Mouse (Mus musculus) forelimb bud, embryonic 11.5 days (tissue): ENCODE data around the gene Olfr213.
A peak's percentile ranks its signal among the peaks of the same experiment; 100 is the strongest.
"Not testable (repeated sequence)": the region's sequence is repeated elsewhere in the genome, so short reads cannot be mapped to it uniquely, and the experiment has no call there.

Experiments
- DNase-seq: peaks from one replicate; pipeline ENCODE4 v3.0.0-alpha.2; 2012; ENCODE audit warnings: low read depth, low spot score

Olfr213 gene

DNA sequence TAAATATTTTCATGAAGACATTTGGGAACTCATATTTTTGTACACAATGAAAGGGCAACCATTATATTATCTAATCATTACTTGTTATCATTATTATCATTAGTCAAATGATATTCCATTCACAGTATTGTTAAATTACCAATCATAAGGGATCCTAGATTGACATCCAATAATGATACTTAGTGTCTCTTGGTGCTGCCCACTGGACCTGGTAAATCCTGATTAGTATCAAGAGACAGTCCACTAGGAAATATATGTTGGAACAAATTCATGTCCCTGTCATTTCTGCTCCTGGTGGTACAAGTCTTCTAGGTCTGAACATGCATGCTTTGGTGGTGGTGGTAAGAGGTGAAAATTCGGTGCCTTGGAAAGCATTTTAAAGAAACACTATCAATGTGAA, at the start of gene Olfr213:
Gene Olfr213 (plus strand): TSS at position 301 of the 400 bp plus-strand sequence.
- DNase-seq: no peak

DNA sequence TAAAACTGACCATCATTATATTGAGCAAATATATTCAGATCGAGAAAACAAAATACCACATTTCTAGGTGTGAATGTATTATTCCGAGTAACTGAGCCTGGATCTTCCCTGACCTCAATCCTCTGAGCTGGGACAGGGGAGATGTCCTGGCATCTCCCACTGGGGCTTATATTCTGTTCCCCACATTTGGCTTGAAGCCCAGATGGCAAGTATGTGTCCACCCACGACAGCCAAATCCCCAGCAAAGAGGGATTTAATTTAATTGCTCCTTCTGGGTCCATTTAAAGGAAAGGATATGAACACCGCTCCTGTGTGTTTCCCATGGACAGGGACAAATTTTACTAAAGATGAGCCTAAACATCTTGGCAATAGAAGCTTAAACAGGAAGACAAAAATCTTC, 49.5 kb upstream of the Olfr213 start, which contains the start of gene Olfr211:
Gene Olfr211 (plus strand): TSS at position 301 of the 400 bp plus-strand sequence.
- no peak for DNase-seq

DNA sequence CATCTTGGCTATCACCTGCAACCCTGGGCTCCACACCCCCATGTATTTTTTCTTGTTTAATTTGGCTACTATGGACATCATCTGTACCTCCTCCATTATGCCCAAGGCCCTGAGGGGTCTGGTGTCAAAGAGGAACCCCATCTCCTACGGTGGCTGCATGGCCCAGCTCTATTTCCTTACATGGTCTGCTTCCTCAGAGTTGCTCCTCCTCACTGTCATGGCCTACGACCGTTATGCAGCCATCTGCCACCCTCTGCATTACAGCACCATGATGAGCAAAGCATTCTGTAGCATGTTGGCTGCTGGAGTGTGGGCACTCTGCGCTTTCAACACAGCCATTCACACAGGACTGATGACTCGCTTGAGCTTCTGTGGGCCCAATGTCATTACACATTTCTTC, 44.5 kb upstream of the Olfr213 start:
- no peak for DNase-seq

DNA sequence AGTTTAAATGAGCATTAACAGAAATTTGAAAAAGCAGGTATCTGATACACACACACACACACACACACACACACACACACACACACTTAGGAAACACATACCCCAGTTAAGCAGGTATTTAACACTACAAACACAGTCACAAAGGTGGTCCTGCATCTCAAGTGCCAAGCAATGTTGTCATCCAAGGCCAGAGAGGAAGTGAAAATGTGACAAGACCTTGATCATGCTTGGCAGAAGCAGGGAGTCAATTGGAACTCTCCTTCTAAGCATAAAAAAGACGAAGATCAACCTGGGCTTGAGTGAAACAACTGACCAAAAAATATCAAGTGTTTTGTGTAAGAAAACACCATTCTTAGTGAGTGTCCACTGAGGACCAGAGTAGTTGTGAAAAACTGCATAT, 42.3 kb upstream of the Olfr213 start:
- no peak for DNase-seq

DNA sequence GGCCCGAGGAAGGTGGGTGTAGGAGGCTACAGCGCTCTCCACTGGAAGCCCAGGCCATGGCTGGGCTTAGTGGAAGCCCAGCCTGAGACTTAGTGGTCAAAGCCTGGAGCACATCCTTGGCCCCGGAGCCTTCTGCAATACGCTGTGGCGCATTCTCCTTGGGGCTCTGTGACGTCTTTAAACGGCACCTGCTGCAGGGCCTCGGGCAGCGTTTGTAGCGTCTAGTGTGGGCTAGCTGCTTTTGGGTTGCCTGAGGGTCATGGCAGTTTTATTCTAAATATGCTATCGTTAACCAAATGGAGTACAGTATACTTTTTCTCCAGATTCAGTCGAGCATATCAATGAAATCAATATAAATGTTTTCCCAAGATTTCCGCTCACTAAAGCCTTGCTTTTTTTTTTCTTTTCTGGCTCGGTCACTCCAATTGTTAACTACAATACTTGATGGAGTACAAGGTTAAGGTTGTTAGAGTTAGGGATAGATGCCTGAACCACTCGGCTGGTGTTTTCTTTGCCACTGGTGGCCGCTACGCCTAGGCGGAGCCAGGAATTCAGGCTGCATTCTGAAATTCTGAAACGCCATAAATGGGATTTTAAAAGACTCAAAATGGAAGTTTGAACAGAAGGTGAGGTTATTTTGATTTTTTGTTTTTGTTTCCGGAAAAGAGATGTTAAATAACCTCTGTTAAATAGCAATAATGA, 31.8 kb upstream of the Olfr213 start, which contains the start of gene Olfr212:
Gene Olfr212 (plus strand): TSS at position 215 of the 702 bp plus-strand sequence.
- not testable (repeated sequence) for DNase-seq

DNA sequence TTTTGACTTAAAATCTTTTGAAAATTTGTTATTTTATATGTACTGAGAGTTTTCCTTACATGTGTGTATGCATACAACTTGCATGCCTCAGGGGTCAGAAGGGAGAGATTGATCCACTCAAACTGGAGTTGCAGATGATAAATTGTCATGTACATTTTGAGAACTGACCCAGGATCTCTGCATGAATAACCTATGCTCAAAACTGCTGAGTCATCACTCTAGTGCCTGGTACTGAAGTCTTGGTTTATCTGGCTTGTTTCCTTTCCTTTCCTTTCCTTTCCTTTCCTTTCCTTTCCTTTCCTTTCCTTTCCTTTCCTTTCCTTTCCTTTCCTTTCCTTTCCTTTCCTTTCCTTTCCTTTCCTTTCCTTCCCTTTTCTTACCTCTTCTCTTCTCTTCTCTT, 23.4 kb upstream of the Olfr213 start:
- no peak for DNase-seq

DNA sequence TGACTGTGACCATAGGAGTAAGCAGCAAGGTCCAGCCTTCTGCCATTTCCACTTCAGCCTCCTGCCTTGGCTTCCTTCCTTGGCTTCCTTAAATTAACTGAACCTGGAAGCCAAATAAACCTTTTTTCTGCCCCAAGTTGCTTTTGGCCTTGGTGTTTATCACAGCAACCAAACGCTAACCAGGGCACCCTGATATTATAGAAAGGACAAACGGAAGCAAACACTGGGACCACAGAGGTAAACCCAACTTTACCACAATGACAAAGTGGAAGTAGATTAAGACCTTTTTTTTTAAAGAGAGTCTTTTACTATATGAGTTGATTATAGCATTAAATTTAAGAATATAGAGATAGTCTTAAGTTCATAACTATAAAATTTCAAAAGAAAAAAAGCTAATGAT, 4.2 kb downstream of the Olfr213 start:
- no peak for DNase-seq

DNA sequence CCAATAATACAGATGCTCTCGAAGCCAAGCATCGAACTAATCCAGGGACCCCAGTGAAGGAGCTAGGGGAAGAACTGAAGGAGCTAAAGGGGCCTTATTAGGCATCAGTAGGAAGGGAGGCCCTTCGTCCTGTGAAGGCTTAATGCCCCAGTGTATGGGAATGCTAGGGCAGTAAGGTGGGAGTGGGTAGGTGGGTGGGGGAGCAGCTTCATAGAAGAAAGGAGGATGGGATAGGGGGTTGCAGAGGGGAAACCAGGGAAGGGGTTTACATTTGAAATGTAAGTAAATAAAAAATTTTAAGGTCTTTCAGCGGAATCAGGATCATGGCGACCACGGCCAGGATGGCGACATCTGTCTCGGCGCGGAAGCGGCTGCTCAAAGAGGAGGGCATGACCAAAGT, 12.6 kb downstream of the Olfr213 start, which contains the start of gene Gm5580:
Gene Gm5580 (plus strand): TSS at position 301 of the 400 bp plus-strand sequence.
- DNase-seq: not testable (repeated sequence)

DNA sequence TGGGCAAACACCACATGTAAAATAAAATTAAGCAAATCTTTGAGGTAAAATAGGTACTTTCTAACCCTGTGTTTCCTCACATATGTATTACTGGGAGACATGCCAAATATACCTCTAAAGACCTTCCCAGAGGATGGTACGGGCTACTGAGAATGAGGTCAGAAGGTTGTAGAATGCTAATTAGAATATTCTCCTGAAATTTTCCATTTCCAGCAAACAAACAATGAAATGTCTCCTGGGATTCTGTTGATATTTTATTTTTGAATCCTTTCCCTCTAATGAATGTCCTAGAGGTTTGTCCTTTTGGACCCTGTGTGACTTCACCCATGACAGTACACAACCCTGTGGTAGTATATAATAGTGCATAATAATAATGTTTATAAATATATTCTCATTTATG, 15.7 kb downstream of the Olfr213 start, which contains the start of gene Olfr214:
Gene Olfr214 (plus strand): TSS at position 301 of the 400 bp plus-strand sequence.
- no peak for DNase-seq

DNA sequence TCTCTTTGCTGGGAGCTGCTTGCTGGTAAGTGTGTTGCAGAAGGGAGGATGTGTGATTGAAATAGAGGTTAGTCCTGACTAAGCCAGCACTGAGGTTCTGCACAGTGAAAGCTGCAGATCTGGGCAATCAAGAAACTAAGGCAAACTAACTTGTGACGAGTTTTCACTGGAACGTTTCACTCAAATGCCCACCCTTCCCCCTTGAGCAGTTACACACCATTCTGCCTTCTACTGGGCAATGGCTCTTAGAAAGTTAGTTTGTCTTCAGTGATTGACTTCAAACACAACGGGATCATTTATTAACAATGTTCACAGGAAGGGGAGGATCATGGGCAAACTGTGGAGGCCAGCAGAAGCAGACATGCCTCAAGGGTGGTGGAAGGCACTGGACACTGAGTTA, 16.7 kb downstream of the Olfr213 start:
- no peak for DNase-seq

DNA sequence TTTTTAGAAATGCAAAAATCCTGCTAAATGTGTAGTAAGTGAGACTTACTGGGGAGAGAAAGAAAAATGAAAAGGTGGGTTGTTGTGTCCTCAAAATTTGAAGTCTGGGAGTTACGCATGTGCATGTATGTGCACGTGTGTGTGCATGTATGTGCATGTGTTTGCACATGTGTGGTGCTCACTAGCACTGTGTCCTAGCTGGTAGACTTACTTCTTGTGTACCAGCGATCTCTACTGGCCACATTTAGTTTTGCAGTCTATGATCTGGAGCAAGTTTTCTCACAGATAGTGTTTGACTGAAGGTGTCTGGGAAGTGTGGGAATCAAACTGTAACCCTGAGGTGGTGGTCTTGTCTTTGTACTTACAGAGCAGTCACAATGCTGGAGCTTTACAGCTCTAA, 31.6 kb downstream of the Olfr213 start:
- peak; percentile 35 for DNase-seq

DNA sequence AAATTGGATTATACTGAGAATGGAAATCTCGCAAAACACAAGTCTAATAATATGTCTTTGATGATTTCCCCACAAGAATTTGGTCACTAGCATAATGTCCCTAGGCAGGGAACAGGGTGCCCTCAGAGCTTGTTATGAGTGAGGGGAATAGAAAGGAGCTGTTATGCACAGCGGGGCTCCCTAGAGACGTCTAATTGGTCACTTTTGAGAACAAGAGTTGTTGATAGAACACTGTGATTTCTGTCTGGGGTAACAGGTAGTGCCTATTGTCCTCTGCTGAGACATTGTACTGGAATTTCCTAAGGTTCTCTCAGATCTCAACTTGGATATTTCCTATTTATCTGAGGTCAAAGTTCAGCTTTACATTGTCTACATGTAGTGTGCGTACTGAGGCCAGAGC, 45.8 kb downstream of the Olfr213 start, which contains the start of gene Olfr215:
Gene Olfr215 (minus strand): TSS at position 101 of the 400 bp plus-strand sequence.
- no peak for DNase-seq
